Mouse (Mus musculus) MN1 (cell line): ENCODE measurements at regions not wholly inside any gene's neighbourhood (a gene's known extent, or its start where the extent isn't known, plus 50 kb on each side); places are given as distances from the start of the nearest gene placed in this dataset.

Experiments
- DNase-seq: peaks from one replicate; pipeline ENCODE4 v3.0.0-alpha.2; 2016; ENCODE audit warnings: low spot score

DNA sequence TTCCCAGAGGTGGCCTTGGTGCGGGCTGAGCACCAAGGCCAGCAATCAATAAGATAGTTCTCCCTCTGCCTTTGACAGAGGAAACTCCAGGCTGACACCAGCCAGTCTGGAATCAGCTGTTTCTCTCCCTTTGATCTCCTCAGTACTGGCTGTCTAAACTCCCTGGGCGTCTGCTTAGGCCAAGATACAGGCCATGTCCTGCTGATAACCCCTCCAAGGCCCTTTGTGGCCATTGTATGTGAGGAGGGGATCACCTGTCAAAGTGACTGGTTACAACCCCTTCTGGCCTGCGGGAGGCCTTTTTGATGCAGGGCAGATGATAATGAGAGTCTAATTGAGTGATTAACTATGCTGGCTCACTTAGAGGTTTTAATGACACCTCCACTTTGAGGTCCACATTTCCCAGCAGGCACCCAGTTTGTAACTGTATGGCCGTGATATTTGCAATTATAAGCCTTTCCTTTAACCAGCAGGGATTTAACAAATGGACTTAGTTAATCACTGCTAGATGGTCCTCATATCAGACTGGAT, 777.8 kb downstream of the Kcnj2 start:
- DNase-seq, result no peak

DNA sequence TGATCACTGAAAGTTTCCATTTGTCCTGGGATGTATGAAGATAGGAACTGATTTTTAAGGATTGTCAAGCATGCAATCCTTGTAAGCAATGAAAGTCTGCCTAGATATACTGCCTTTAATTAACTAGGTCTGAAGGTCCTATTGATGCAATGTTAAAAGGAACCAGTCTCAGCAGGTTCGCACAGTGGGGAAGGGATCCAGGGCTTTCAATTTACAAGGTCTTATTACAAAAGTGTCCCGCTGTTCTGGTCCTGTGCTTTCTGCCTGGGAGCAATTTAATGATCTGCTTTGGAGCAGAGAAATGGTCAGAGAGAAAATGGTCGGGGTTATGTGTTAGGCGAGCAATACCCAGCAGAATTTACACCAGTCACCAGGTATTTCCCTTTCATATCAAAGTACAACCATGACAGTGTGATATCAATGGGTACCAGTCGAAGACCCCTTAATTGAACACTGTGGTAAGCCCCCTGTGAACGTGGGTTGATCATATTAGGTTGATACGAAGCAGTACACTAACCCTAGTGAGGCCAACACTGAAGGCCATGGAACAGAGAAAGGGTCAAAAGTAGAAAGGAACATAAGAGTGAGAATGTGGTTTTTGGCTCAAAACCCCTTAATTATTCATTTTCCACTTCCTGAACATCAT, 778.5 kb downstream of the Kcnj2 start:
- DNase-seq, result no peak

DNA sequence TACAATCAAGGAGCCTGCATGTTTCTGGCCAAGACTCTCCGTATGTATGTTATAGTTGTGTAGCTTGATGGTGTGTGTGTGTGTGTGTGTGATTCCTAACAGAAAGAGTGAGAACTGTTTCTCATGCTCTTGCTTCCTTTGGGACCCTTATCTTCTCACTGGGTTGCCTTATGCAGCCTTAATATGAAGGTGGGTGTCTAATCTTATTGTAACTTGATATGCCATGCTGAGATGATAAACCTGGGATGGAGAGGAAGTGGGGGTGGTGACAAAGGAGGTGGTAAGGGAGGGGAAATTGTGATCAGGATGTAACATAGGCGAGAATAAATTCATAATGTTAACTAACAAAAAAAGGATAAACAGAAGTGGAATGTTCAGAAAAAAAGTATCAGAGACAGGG, 791.3 kb downstream of the Kcnj2 start:
- no peak for DNase-seq

DNA sequence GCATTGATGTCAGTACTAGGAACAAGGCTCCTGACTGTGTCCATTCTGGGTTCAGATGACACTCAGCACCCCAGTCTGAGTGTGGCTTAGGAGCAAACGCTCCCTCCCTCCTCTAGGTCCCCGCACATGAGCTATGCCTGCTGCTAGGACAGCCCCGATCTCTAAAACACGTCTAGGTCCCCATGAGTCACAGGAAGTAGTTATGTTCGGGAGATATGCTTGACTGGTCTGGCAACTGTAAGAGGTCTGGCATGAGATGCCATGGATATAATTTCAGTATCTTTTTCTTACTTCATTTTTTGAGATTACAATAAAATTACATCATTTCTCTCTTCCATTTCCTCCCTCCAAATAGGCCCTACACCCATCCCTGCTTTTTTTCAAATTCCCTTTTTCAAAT, 792.1 kb downstream of the Kcnj2 start:
- DNase-seq, result peak; percentile 24

DNA sequence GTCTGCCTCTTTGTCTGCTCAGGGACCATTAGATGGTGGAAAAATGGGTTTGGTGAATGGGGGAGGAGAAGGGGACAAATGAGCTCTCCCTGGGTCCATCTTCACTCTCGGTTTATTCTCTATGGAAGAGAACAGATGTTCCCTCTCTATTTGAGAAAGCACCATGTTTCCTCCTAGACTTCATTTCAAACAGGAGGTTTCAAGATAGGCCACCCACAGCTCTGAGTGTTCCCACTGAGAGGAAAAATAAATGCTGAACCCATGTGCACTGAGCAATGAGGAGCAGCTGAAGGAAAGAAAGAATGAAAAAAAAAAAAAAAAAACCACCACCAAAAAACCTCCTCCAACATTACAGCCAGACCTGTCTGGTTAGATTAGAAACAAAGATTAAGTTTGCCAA, 799.2 kb downstream of the Kcnj2 start:
- no peak for DNase-seq

DNA sequence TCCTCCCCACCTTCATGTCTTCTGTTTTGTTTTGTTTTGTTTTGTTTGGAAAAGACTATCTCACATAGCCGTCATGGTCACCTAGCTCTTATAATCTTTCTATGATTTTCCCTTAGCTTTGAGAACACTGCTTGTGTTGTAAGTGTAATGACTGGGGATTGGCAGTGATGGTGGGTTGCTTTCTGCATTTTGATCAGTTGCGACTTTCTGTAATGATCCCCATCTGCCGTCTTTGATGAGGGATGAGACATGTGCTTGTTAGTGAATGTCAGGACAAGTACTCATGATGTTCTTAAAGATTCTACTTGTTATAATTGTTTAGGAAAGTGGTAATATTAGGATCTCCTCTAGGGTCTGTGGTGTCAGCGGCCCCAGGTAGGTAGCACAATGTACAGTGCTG, 809.4 kb downstream of the Kcnj2 start:
- no peak for DNase-seq

DNA sequence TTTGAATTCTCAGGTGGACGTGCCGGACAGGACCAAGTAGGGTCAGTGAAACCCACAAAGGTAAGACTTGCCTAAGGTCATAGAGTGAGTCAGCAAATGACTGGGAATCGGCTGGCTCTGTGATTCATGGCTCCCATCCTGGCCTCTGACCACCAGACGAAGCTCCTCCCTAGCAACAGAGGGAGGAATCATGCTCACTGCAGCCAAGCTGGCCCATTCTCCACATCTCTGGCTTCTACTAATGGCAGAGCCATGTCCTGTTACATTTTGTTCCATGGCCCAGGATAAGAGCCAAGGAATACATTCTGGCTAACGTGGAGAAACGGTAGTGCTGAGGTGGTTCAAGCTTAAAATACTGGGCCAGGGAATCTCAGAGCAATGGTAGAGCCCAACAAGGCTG, 814.2 kb downstream of the Kcnj2 start:
- DNase-seq, result no peak

DNA sequence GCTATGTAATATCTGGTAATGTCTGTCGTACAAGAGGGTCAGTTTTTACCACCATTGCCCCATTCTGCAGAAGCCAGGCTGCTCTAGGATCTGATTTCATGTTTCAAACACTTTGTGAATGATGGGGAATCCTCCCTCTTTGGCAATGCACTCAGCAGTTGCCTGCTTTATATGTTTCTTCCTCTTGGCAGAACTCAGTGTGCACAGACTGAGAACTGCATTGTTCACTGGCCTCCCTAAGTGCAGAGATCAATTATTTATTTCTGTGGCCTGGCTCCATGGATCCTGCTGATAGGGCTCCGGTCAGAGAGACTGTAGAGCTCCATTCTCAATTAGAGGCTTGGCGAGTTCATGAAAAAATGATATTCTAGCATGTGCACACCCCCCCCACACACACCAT, 824.1 kb downstream of the Kcnj2 start:
- no peak for DNase-seq

DNA sequence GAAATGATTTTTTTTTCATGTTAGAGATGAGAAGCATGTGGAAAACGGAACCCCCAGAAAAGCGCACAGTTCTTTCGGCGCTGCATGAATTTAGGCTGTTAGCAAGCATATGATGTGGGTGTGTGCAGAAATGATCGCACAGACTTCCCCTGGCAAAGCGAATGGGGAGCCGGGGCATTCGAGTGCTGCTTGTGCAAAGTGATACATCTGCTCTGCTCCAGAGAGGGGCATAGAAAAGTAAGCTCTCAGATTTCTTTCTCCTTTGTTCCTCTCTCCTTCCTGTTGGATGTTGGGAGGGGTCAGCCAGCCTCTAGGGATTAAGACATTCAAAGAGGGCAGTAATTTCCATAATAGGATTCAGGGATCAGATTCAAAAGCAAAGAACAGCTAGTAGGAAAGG, 827.9 kb downstream of the Kcnj2 start:
- no peak for DNase-seq

DNA sequence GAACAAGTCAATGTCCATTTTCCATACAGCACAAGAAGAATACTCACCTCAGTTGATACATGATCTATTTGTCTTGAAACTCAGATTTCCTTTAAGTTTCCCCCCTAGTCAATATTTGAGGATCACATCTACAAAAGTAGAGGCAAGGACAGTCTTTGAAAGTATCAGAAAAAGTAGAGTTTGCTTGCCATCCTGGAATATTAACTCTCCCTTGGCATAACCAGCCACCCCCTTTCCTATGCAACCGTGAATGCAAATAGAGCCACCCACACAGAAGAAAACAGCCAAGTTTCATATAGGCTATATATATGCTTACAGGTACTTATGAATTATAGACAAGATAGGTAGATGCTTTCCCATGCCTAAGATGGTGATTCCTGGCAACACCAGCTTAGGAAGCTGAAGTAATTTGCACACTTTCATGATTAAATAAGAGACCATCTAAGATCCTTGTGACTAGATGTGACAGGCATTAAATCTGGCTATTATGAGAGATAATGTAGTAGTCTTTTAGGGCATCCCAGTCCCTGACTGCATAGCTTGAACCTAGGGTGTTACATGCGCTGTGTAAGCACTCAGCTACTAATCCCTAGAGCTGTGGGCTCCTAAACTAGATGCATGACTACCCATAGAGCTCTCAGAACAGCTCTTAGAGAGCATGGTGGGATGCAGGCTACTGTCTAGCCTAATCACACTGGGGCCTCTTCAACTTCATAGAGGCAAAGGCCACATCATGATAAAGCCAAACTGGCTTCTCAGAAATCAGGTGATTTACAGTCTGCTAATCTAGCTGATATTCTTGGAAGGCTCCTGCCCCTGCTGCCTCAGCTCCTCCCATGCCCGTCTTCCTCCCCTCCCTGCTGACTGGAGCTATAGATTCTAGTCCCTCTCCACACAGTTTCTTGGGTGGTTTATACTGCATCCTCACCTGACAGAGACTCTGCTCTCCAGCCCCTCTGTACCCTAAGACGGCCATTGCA, 829.5 kb downstream of the Kcnj2 start:
- DNase-seq, result no peak

DNA sequence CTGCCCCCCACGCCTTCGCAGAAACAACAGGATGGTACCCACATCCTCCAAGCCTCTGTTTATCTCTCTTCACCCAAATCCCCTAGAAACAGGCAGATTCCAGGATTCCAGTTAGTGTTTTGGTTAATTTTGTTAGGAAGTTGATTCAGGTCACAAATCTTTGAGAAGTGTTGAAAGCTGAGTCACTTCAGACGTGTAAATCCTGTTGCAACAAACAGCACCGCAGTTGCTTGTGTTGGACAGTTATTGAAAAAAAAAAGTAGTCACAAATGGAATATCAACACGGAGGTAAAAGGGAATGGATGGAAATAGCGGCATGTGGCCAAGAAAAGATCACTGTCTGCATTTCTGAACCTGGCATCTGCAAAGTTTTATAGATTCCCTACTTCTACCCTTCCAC, 831.0 kb downstream of the Kcnj2 start:
- DNase-seq, result no peak

DNA sequence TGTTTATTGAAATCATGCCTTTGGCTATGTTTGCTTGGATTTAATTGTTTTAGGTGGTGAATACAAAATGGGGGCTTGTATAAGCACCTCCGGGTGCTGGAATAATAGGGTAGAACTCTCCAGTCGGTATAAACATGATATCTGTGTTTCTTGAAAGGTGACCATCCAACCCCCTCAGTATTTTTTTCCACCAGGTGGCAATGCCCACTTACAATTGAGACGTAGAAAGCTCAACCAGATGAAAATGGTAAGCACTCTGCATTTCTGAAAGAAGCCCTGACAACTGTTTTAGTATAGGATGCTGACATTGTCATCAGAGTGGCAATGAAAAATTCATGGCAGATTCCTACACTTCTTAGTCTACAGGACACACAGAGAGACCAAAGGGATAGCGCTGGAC, 838.1 kb downstream of the Kcnj2 start:
- peak; percentile 58 for DNase-seq

DNA sequence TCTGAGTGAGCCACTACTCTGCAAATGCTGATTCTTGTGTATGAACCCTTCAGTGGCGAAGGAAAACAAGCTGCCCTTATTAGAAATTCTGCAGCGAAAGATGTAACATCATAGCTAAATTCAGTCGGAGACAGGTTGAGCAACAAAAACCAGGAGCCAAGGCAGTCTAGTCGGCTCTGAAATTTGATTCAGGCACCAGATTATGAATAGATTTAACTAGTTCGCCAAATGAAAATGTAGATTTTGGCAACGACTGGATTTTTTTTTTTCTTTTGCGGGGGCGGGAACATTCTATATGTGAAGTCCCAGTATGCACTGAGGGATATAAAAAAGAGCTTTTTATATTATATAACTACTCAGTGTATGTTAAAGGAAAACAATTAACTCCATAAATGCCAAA, 847.9 kb downstream of the Kcnj2 start:
- DNase-seq, result no peak

DNA sequence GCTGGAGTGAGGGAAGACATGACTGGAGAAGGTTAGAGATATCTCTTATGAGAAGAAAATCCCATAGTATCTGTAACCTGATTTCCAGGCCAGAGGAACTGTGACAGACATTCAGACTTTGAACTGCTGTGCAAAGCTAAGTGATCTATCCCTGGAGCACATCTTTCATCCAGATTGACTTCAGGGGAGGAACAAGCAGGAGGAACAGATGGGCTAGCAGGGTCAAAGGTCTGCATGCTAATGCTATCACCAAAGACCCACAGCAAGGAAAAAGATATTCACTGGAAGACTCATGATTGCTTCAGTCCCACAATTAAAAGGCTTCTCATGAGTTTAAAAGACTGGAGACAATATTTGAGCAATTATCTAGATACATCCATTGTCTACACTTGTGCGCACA, 855.7 kb upstream of the Sox9 start:
- no peak for DNase-seq

DNA sequence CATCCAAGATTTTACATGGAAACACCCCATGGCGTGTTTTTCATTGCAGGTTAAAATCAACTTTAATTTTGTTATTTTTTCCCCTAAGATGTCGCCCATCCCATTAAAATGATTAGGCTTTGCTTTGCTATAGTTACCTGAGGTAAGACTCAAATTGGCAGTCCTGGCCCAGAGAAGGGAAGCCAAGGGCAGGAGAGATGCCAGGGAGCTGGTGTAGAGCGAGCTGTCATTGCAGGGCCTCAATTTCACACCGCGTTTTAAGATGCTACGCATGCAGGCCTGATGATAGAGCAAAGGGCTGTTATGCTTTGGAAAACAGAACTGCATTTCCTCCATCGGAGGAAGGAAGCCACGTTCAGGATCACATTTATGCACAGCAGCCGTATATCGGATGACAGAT, 852.7 kb upstream of the Sox9 start:
- DNase-seq, result no peak

DNA sequence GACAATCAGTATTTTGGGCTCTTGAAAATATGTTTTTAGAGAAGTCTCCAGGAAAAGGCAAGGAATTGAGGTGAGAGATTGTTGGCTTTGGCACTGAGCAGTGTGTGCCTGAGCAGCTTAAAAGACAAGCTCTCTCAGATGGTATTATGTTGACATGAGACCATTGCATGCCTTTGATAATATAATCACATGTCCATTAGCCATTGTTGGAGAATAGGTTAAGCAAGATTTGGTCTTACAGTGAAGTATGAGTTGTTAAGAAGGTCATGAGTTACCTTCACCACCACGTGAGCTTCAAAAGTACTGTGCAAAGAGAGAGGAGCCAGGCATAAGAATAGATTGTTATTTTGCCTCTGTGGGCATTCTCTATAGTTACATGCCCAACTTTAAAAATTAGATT, 850.0 kb upstream of the Sox9 start:
- no peak for DNase-seq

DNA sequence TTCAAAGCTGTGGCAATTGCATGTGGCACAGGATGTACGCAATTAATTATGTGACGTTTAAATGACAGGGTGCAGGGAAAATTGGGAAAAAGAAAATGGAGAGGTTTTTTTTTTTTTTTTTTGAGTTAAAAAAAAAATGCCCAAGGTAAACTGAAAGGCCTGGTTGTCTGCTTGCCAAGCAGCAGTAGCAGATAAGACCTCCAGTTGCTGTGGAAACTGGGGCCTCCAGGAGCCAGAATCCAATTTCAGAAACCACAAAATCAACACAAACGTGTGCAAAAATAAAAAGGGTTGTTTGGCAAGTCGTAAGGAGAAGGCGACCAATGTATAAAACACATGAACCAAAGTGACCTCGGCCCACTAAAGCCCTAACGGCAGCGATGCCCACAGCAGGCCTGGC, 837.7 kb upstream of the Sox9 start:
- peak; percentile 36 for DNase-seq

DNA sequence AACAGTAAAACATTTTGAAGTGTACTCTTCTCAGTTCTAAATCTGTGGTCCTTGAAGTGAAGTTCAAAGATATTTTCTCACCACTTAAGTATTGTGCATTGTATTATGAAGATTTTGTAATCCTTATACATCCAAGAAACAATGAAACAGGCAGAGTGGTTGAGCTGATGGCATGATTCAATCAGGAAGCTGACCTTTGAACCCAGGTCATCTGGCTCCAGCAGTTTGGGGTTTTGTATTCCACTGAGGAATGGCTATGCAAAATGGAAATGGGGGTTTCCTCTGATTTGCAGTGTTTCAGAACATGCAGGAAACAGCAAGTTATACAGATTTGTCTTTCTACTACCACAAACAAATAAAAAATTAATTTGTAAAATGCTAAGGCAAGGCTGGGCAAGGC, 836.2 kb upstream of the Sox9 start:
- DNase-seq, result no peak

DNA sequence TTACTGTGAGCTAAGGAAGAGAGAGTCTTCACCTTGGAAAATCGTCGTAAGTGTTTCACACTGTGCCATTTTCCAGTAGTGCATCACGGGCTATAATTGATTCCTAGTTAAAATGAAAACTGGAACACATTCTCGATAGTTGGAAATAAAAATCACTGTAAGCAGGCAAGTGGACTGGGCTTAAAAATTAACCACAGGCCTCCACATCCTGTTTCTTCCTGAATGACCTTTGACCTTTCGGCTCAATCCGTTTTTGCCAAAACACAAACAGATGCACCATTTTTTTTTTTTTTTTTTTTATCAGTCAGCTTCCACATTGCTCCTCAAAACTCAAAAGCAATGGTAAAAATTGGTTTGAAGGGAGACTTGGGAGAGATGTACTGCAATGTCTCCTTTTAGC, 834.4 kb upstream of the Sox9 start:
- no peak for DNase-seq

DNA sequence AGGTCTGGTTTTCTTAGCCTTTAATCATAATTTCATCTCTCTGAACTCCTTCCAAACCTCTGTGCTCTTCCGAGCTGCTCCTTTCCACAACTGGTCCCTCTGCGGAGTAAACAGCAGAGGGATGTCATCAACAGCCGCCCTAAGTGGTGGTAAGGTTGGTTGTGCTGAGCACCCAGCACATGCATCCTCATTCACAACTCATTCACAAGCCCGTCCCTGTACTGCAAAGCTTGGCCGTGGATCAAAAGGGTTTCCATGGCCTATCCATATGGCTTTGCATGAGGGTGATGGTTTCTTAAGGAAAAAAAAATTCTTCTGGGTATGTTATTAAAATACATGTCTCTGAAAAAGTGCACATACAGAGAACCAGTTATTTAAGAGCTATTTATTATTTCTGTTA, 828.6 kb upstream of the Sox9 start:
- no peak for DNase-seq

DNA sequence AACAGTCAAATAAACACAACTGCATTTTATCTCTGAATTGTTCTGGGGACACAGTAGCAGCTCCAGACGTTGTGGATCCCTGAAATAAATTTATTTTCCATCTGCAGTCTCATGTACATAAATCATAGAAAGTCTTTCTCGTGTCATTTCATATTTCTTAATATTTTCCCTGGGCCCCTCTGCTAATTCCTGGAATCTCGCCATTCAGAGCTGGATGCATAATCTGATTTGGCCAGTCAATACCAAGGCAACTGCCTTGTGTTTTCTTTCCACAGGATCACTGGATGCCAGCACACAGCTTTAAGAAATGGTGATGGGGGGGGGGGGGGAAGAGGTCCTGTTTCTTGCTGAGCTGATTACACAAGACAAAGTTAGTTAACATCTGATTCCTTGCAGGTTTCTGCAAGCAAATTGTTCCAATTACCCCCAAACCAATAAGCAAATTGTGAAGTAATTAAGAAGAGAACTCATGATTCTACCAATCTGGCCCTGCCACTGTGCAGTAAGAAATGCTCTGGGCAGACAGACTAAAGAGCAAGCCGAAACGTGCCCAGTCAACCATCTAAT, 824.2 kb upstream of the Sox9 start:
- peak; percentile 19 for DNase-seq

DNA sequence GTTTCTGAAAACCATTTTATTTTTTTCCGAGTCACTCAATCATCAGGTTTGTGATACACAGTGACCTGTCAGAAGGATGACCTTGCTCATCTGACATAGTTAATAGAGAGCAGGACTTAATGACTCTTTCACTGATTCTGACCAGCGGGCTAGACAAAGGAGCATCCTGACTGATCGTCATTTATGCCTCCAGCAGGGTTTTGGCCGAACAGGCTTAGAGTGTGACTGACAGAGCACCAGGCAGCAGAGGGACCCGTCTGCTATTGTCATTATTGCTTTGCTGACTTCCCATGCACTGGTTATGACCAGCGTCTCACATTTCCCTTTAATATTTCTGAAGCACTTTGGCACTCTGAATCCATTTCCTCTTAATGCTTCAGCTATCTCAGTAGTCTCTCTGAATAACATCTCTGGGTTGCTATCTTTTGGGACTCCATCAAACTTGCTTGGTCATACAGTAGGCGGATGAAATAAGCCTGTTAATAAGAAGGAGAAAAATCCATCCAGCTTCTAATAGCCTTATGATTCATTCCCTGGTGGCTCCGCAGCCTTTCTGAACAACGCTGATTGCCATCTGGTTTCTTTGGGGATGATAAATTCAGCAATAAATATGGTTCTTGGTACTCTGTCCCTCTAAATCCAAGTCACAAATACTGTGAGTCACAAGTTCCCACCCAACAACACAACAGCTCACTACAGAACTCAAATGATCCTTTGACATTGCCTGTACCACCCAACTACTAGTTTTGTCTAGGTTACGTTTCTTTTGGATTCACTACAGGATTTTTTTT, 820.8 kb upstream of the Sox9 start:
- DNase-seq, result peak; percentile 64
